Mouse (Mus musculus) urinary bladder, adult 2 months (tissue): ENCODE data around the gene Adk. TPM values are rescaled to one million over a fixed set of nuclear protein-coding genes. Genes with fewer than 3 reads are reported as not detected.
"Not testable (repeated sequence)": the region's sequence is repeated elsewhere in the genome, so short reads cannot be mapped to it uniquely, and the experiment has no call there.

ENCODE experiments used
- DNase-seq: peaks from one replicate; pipeline ENCODE4 v3.0.0; 2022; ENCODE audit warnings: low spot score
- polyA plus RNA-seq: library from polyadenylated mRNA; depleted of rRNA; stranded (reverse); fragments of >200 nt; gene quantifications from 2 replicates; pipeline ENCODE4 v1.2.3, GENCODE M21; 2012

Adk gene
- polyA plus RNA-seq, 1 experiment = 100 TPM

- DNase-seq = no peak
These were observed 13.3 kb downstream of the Adk start for GRCm38 (mm10) chr14:21065490-21066162.

- DNase-seq = no peak
These were observed 17.2 kb downstream of the Adk start for GRCm38 (mm10) chr14:21069594-21069993.

DNA sequence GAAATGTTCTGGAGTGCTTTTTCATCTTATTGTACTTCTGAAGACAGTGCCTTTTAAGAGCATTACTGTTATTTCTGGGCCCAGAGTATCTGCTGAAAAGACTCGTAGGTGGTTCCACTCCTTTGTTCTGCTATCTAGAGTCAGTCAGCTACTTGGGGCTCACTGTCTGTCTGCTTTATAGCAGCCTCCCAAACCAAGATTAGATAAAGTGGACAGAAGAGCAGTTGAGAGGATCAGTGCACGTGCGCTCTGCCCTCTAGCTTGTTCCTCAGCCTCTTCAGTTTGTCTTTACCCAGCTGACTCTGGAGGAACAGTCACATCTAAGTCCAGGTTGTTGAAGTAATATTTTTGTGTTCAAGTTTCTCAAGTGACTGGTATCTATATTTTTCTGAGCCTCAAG lies 21.6 kb downstream of the Adk start:
- no peak for DNase-seq

GRCm38 (mm10) chr14:21074398-21075320 lies 22.3 kb downstream of the Adk start:
- no peak for DNase-seq

DNA sequence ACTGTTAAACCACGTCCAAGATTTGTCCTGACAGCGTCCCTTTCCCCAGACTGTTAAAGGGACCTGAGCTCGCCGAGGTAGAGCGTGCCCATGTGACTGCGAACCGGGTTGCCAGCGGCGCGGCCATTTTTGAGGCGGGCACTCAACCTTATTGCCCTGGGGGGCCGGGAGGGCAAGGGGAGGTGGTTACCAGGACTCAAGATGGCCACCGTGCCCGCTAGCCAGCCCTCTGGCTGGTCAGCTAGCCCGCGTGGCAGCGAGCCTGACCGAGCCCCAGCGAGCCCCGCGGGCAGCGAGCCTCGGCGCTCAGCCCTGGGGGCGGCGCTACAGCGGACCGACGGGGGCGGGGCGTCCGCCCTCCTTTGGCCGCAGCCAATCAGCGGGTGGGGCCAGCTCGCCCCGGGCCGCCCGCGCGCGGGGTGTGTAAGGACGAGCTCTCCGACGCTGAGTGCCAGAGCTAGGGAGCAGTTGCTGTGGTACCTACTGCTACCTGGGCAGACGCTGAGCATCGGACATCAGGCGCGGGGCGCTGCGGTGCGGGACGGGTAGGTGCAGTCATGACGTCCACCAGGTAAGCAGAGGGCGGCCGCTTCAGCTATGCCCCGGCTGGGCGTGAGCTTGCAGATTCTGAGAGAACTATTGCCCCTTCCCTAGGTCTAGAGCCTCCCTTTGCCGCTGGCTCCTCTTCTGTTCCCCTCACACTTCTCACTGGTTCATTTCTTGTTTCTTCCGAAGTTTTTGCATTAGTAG lies 23.6 kb downstream of the Adk start:
- peak; percentile 95 for DNase-seq

DNA sequence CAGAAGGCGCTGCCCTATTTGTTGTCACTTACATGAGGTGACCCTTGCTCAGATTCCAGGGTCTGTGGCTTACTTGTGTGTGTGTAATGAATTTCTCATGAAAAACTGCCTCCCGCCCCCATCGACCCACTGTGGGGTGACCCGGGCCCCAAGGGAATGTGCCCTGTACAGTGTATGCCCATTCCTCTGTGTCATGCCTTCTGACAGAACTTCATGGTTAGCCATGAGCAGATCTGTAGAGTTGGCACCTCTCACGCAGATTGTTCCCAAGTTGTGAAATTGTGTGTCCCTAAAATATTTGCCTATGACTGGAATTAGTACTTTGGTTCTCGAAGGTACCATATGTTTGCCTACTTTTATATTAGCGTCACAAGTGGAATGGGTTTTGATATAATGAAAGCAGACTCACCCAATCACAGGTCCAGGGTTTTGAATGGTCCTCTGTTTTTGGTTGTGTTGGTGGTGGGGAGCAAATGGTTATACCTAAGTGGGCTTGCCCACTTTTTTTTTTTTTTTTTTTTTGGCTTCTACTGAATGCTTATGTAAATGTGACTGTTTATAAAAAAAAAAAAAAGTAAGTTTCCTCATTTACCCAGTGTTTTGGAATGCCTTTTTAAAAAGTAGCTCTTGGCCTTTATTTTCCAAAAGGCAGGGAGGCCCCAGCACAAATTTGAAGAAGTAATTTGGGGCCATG lies 24.3 kb downstream of the Adk start:
- DNase-seq = no peak

- DNase-seq = no peak
These were observed 25.6 kb downstream of the Adk start for GRCm38 (mm10) chr14:21077939-21078338.

DNA sequence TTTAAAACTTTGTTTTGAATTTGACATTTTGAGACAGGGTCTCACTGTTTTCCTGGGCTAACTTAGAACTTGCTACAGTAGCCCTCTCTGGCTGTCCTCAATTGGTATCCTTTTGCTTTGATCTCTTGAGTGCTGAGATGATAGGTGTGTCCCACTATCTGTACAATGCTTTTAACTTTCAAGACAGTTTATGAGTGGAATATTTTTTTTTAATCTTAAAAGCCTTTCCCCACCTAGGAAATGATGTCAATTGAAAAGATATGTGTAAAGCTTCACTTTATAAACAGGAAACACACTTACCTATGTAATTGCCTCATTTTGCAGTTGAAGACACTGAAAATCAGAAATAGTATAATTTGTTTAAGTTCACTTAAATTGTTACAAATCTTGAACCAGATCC lies 26.1 kb downstream of the Adk start:
- DNase-seq = no peak

- no peak for DNase-seq
These were observed 30.4 kb downstream of the Adk start for GRCm38 (mm10) chr14:21082823-21083222.

DNA sequence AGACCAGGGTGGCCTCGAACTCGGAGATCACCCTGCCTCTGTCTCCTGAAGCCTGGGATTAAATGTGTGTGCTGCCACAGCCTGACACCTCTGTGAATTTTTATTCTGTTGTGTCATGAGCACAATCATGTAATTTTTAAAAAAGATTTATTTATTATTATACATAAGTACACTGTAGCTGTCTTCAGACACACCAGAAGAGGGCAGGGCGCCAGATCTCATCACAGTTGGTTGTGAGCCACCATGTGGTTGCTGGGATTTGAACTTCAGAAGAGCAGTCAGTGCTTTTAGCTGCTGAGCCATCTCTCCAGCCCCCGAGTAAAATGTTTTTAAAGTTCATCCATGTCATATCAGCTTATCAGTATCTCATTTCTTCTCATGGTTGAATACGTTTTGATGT lies 33.3 kb downstream of the Adk start:
- no peak for DNase-seq

GRCm38 (mm10) chr14:21086106-21086505 lies 33.7 kb downstream of the Adk start:
- DNase-seq = no peak

DNA sequence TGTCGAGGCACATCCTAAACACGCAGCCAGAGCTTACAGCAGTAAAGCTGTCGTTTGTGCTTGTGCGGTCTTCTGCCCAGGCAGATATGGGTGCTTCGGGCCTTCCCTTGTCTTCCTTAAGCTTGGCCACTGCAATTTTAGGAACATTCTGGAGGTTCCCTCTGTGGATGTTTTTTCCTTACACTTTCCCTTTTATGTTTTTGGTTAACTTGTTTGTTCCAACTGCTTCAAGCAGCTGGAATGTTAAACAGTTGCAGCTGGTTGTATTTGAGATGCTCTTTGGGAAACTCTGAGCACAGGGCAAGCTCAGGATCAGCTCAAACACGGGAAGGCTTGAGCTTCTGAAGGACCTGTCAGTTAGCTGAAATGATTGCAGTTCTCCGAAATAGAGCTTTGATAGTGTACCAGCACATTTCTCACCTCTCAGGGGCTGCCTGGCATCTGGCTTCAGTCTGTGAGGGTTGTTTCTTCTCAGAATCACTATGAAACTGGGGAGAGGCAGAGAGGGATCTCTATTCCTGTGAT lies 34.5 kb downstream of the Adk start:
- no peak for DNase-seq

GRCm38 (mm10) chr14:21087390-21088060 lies 35.2 kb downstream of the Adk start:
- DNase-seq = no peak

DNA sequence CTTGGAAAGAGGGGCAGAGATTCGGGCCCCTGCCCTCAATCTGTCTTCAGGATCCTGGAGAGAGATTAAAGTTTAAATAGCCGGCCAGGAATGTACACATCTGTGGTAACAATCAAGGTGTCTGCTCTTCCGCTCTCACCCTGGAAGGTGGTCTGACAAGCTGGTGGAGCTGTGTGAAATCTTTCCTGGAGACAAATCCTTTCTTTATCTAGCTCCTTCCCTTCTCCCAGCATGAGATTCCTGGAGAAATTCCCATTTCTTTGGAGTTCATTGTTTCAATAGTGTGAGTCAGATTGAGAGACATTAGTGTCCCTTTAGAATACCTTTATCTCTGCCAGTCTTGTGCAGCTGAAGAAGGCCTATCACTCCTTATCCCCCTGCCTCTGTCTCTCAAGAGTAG lies 36.4 kb downstream of the Adk start:
- no peak for DNase-seq

- no peak for DNase-seq
These were observed 38.0 kb downstream of the Adk start for GRCm38 (mm10) chr14:21090400-21090799.

DNA sequence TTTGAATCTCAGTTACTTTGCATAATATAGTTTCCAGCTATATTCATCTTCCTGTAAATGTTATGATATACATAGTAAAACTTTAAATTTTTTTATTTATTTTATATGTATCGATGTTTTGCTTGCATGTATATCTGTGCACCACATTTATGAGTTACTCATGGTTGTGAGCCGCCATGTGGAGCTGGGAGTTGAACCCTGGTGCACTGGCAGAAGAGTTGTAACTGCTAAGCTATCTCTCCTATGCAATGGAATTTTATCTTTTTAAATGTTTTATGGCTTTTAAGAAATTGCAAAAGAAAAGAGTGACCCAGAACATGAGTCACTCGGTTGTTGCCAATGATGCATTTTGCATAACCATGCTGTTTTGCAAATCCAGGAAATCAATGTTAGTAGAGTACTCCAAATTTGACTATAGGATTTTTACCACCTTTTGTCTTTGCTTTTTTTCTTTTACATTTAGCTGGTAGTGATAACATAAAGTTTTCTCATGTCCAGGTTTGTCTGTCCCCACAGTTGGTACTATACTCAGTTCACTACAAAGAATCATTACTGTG lies 38.6 kb downstream of the Adk start:
- DNase-seq = no peak

DNA sequence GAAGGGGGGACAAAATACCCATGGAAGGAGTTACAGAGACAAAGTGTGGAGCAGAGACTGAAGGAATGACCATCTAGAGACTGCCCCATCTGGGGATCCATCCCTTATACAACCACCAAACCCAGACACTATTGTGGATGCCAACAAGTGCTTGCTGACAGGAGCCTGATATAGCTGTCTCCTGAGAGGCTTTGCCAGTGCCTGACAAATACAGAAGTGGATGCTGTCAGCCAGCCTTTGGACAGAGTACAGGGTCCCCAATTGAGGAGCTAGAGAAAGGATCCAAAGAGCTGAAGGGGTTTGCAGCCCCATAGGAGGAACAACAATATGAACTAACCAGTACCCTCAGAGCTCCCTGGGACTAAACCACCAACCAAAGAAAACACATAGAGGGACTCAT lies 41.8 kb downstream of the Adk start:
- DNase-seq = not testable (repeated sequence)

DNA sequence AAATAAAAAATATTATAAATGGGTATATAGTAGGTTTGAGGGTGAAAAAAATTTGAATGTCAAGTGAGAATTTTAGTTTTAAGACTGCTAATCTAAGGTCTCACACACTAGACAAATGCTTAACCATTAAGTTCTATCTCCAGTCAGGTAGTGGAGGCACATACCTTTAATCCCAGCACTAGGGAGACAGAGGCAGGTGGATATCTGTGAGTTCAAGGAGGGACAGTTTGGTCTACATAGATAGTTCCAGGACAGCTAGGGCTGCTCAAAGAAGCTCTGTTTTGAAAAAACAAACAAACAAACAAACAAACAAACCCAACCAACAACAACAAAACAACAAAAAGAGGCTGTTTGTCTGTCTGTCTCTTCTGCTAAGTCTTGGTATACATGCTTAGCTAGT lies 43.9 kb downstream of the Adk start:
- DNase-seq = no peak

- DNase-seq = no peak
These were observed 44.3 kb downstream of the Adk start for GRCm38 (mm10) chr14:21096689-21097088.

DNA sequence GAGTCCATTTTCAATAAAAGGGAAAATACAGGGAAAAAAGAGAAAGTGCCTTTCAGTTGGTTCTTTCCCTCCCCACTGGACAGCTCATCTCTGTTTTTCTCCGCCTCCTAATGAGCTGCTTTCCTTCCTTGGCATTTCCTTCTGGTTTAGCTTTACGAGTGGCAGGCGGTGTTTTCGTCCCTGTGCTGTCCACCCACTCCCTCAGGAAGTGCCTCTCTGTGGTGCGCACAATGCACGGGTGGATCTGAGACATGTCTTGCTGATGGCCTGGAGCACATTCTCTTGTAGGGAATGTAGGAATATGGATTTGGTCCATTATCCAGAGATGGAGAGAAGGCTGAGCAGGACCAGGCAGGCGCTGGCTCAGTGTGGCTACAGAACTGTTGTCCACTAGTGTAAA lies 47.0 kb downstream of the Adk start:
- DNase-seq = no peak

DNA sequence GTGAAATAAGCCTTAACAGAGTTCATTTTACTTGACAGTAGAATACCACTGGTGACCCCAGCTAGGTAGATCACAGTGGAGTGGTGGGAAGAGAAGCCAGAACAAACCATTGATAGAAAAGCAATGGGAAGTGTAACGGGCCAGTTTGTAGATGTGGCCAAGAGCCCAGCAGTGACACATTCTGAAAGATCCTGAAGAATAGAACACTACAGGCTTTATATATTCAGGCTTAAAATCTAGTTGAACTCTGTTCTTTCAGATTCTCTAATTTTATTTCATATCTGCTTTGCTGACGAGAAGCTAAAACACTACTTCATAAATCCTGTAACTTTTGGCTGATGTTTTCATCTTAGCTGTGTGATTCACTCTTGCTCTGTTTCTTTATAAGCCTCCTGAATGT lies 48.5 kb downstream of the Adk start:
- no peak for DNase-seq
